In the genomic region with DNA sequence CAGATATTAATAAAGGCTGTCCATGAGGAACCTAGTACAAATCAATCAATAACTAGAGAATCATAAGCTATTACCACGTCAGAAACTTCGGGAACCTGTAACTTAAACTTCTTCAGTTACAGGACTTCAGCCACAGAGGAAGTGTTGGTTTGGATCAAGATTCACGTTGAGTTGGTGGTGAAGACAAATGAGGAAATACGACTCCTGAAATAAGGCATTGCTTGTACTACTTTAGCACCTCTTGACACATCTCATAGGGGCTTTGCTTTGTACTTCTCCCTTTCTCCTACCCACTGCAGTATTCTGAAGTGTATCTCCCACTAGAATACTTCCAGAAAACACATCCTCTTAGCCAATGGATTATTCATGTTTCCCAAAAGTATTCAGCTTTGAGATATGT, we compare ENCODE assay signal across 41 mouse cellular contexts. TPM values are rescaled to one million over a fixed set of nuclear protein-coding genes. Genes with fewer than 3 reads are reported as not detected.
"Had no signal": no experiment of that assay in that cellular context is flagged by ENCODE, and none has a peak within 500 bp of the region (broad histone marks: within the 10 kb centered on the region; RNA-seq: fewer than 3 reads in every experiment).

No protein-coding gene starts in this region.

RNA-seq across cellular contexts. Expression of a gene that starts 0.4 kb away (rescaled TPM):
- total RNA-seq: heart, postnatal 10 days; heart, postnatal 14 days; heart, postnatal 25 days; heart, postnatal 36 days; heart, postnatal 4 days; hindbrain, postnatal 0 days; layer of hippocampus, adult 18-20 months; layer of hippocampus, adult 2 months; layer of hippocampus, adult 8-10 months; layer of hippocampus, postnatal 10 days; layer of hippocampus, postnatal 14 days; layer of hippocampus, postnatal 25 days; layer of hippocampus, postnatal 36 days; left cerebral cortex, adult 18-20 months; left cerebral cortex, adult 2 months had no signal
- polyA plus RNA-seq: heart, embryonic 10.5 days; heart, embryonic 11.5 days; heart, embryonic 12.5 days; heart, embryonic 13.5 days; heart, embryonic 14.5 days; heart, embryonic 15.5 days; heart, embryonic 16.5 days; heart, postnatal 0 days; hindbrain, embryonic 10.5 days; hindbrain, embryonic 11.5 days; hindbrain, embryonic 12.5 days; hindbrain, embryonic 13.5 days; hindbrain, embryonic 14.5 days; hindbrain, embryonic 15.5 days; hindbrain, embryonic 16.5 days; hindbrain, postnatal 0 days; inflammation-experienced regulatory T-cells, adult 6 months; intestine, embryonic 14.5 days; intestine, embryonic 15.5 days; intestine, embryonic 16.5 days; intestine, postnatal 0 days; kidney, adult 2 months; kidney, embryonic 14.5 days; kidney, embryonic 15.5 days; kidney, embryonic 16.5 days; kidney, postnatal 0 days; large intestine, adult 2 months had no signal

RNA-seq across cellular contexts. Expression of a gene that starts 8.9 kb away (rescaled TPM):
- total RNA-seq: heart, postnatal 10 days; heart, postnatal 14 days; heart, postnatal 25 days; heart, postnatal 36 days; heart, postnatal 4 days; hindbrain, postnatal 0 days; layer of hippocampus, adult 18-20 months; layer of hippocampus, adult 2 months; layer of hippocampus, adult 8-10 months; layer of hippocampus, postnatal 10 days; layer of hippocampus, postnatal 14 days; layer of hippocampus, postnatal 25 days; layer of hippocampus, postnatal 36 days; left cerebral cortex, adult 18-20 months; left cerebral cortex, adult 2 months had no signal
- polyA plus RNA-seq: heart, embryonic 11.5 days; heart, embryonic 13.5 days; heart, embryonic 14.5 days; heart, embryonic 15.5 days; heart, embryonic 16.5 days; heart, postnatal 0 days; hindbrain, embryonic 10.5 days; hindbrain, embryonic 11.5 days; hindbrain, embryonic 12.5 days; hindbrain, embryonic 13.5 days; hindbrain, embryonic 14.5 days; hindbrain, embryonic 15.5 days; hindbrain, embryonic 16.5 days; hindbrain, postnatal 0 days; inflammation-experienced regulatory T-cells, adult 6 months; intestine, embryonic 15.5 days; intestine, embryonic 16.5 days; intestine, postnatal 0 days; kidney, embryonic 14.5 days; kidney, embryonic 15.5 days; kidney, postnatal 0 days had no signal

RNA-seq across cellular contexts. Expression of a gene that starts 17.0 kb away (rescaled TPM):
- total RNA-seq: heart, postnatal 10 days; heart, postnatal 14 days; heart, postnatal 25 days; heart, postnatal 36 days; heart, postnatal 4 days; hindbrain, postnatal 0 days; layer of hippocampus, adult 18-20 months; layer of hippocampus, adult 2 months; layer of hippocampus, adult 8-10 months; layer of hippocampus, postnatal 10 days; layer of hippocampus, postnatal 14 days; layer of hippocampus, postnatal 25 days; layer of hippocampus, postnatal 36 days; left cerebral cortex, adult 18-20 months; left cerebral cortex, adult 2 months had no signal
- polyA plus RNA-seq: heart, embryonic 10.5 days; heart, embryonic 11.5 days; heart, embryonic 12.5 days; heart, embryonic 13.5 days; heart, embryonic 14.5 days; heart, embryonic 15.5 days; heart, embryonic 16.5 days; heart, postnatal 0 days; hindbrain, embryonic 10.5 days; hindbrain, embryonic 11.5 days; hindbrain, embryonic 12.5 days; hindbrain, embryonic 13.5 days; hindbrain, embryonic 14.5 days; hindbrain, embryonic 15.5 days; hindbrain, embryonic 16.5 days; hindbrain, postnatal 0 days; inflammation-experienced regulatory T-cells, adult 6 months; intestine, embryonic 14.5 days; intestine, embryonic 15.5 days; intestine, embryonic 16.5 days; intestine, postnatal 0 days; kidney, adult 2 months; kidney, embryonic 14.5 days; kidney, embryonic 15.5 days; kidney, embryonic 16.5 days; kidney, postnatal 0 days; large intestine, adult 2 months had no signal

RNA-seq across cellular contexts. Expression of a gene that starts 17.7 kb away (rescaled TPM):
- total RNA-seq: hindbrain, postnatal 0 days; layer of hippocampus, adult 18-20 months; layer of hippocampus, adult 8-10 months; layer of hippocampus, postnatal 25 days; layer of hippocampus, postnatal 36 days; left cerebral cortex, adult 18-20 months; left cerebral cortex, adult 2 months had no signal
- polyA plus RNA-seq: hindbrain, embryonic 11.5 days; hindbrain, embryonic 12.5 days; hindbrain, embryonic 14.5 days; hindbrain, embryonic 15.5 days; hindbrain, embryonic 16.5 days; hindbrain, postnatal 0 days; kidney, embryonic 14.5 days; kidney, embryonic 15.5 days had no signal

RNA-seq across cellular contexts. Expression of a gene that starts 34.8 kb away (rescaled TPM):
- total RNA-seq: heart, postnatal 10 days; heart, postnatal 14 days; heart, postnatal 25 days; heart, postnatal 36 days; heart, postnatal 4 days; hindbrain, postnatal 0 days; layer of hippocampus, adult 18-20 months; layer of hippocampus, adult 2 months; layer of hippocampus, adult 8-10 months; layer of hippocampus, postnatal 10 days; layer of hippocampus, postnatal 14 days; layer of hippocampus, postnatal 25 days; layer of hippocampus, postnatal 36 days; left cerebral cortex, adult 18-20 months; left cerebral cortex, adult 2 months had no signal
- polyA plus RNA-seq: heart, embryonic 10.5 days; heart, embryonic 11.5 days; heart, embryonic 12.5 days; heart, embryonic 13.5 days; heart, embryonic 14.5 days; heart, embryonic 15.5 days; heart, embryonic 16.5 days; heart, postnatal 0 days; hindbrain, embryonic 10.5 days; hindbrain, embryonic 11.5 days; hindbrain, embryonic 12.5 days; hindbrain, embryonic 13.5 days; hindbrain, embryonic 14.5 days; hindbrain, embryonic 15.5 days; hindbrain, embryonic 16.5 days; hindbrain, postnatal 0 days; inflammation-experienced regulatory T-cells, adult 6 months; intestine, embryonic 14.5 days; intestine, embryonic 15.5 days; intestine, embryonic 16.5 days; intestine, postnatal 0 days; kidney, adult 2 months; kidney, embryonic 14.5 days; kidney, embryonic 15.5 days; kidney, embryonic 16.5 days; kidney, postnatal 0 days; large intestine, adult 2 months had no signal
